Mouse (Mus musculus) lung, postnatal 0 days (tissue): Measurements from ENCODE around the gene Ccdc194.

Experiments used
- CTCF ChIP-seq: IDR thresholded peaks from 2 replicates; pipeline ENCODE4 v1.5.1; 2016; ENCODE audit warnings: antibody characterized with exemption, mild to moderate bottlenecking
- EP300 ChIP-seq: IDR thresholded peaks from 2 replicates; pipeline ENCODE4 v1.6.1; 2016; ENCODE audit warnings: antibody characterized with exemption, mild to moderate bottlenecking, control low read depth

DNA sequence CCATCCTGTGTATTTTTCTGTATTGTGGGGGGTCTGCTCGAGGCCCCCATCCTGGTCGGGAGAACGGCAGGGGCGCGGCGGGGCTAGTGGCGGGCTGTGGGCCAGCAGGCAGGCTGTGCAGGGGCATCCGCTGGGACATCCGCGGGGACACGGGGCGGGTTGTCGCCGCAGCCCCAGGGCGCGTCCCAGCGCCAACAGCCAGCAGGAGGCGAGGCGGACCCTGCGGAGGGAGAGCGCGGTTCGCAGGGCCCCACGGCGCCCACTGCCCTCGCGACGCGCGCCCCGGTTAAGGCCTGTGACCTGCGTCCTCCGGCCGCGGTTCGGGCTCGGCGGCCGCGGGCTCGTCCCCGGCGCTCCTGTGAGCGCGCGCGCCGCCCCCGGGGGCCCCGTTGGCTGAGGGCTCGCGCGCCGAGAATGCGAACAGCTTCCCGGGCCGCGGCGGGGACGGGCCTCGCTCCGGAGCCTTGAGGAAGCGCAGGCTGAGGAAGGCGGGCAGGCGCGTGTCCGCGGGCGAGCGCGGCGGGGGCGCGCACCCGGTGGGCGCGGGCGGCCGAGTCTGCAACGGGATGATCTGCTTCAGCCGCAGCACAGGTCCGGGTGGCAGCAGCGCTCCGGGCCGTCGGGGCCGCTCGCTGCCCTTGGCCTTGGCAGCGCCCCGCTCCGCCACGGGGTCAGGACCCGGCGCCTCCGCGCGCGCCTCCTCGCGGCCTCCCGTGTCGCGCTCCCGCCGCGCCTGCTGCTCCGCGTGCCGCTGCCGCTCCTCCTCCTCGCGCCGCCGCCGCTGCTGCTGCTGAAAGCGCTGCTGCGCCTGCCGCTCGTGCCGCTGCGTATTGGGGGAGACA, 49.2 kb downstream of the Ccdc194 start:
- TF ChIP-seq CTCF (peak; percentile 55), EP300 (no peak)
